In the genomic region with DNA sequence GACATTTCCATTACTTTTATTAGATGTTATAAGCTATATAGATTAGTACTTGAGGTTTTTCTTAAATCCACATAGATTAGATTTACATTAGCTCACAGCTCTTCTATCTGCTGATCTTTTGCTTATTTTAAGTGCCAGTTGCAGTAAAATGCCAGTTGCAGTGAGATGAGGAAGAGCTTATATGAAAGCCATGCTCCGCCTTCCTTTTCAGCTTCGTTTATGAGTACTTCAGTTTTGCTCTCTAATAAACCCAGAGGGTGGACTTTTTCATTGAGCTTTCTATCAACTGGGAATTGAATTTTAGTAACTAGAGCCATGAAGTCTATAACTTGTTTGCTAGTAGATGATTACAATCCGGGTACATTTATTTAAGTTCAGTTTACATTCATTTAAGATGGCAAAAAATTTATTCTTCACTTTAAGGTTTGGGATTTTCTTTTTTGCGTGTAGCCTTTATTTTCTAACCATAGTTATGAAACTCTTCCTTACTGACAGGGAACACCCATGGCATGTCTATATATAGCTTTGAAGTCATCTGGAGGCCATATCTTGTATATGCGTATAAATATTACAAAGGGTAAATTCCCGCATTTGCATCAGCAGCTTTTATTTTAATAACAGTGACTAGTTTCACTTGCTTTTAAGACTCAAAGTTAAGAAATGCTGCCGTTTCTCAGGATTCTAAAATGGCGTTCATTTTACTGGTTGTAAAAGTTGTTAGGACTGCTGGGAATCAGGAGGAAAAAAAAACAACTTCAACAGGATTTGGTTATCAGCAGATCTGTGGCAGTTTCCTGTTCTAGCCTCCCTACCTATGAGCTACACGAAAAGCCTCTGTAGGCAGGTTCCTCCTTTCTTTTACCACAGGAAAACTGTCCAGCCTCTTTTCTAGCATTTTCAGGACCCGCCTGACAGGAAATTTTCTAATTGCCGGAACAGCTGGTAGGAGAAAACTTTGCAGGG, we compare ENCODE assay signal across 1 mouse cellular context.
TF ChIP-seq lines count a peak whose summit lies in the region.

No protein-coding gene starts in this region.

TF ChIP-seq in MEL, 35 proteins besides CTCF, POLR2A, EP300 and RAD21 (continued from another document):
- TF ChIP-seq MAFK (IDR thresholded peaks at IDR 0.05; ENCODE audit: borderline replicate concordance, low read depth, low read length) (no peak), MEF2A (IDR thresholded peaks at IDR 0.05; ENCODE audit: extremely low read depth, insufficient replicate concordance, low read depth, low read length, poor library complexity, severe bottlenecking) (0 out of 2 replicates have a peak, but pooled peaks have one; percentile 51), CHD1 (IDR thresholded peaks at IDR 0.05; ENCODE audit: low read depth, low read length) (no peak), TCF12 (IDR thresholded peaks at IDR 0.05; ENCODE audit: low read depth, low read length) (no peak; the same call in 1 of the 2 replicates)
